Mouse (Mus musculus): ENCODE measurements around the gene Eif4g3. TPM values are rescaled to one million over a fixed set of nuclear protein-coding genes. Genes with fewer than 3 reads are reported as not detected.
A peak's percentile ranks its signal among the peaks of the same experiment; 100 is the strongest.

Eif4g3 gene
- polyA plus RNA-seq, 1 experiment from 2014 or later: 56.9 TPM

DNA sequence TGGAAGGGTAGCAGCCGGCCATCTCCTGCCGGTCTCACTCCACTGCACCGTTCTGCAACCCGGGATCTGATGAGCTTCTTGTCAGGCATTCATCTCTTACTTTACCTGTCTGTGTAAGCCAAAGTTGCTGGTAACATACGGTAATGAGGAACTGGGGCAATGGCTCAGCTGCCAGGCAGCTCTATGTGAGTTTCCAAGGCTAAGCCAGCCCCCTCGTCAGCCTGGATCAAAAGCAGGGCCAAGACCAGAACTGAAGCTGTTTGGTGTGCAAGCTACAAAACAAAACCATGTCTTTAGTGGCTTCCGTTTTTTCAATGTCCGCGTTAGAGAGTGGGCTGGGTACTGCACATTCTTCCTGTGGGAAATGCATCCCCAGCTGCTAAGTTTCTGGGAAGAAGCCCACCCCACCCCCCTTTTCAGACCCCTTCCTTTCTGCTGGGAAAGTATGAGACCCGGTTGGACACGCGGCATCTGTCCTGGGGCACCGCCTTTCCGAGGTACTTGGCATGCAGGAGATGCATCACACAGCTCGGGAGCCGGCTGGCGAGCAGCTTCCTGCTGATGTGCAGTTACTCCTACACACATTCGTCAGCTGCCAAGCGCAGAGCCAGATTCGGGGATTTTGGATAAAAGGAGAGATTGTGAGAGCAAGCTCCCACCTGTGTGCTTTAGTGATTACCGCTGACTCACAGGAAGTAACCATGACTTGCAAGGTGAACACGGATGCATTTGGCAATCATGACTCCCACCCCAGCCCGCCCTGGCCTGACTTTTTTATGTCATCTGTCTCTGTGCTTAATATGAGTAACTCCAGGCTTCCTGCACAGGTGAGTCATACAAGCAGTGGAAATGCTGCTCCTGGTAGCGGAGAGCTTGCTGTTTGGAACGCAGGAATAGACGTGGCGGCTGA, 254.2 kb downstream of the Eif4g3 start:
- H3K4me1 ChIP-seq (replicated peaks; ENCODE audit: control insufficient read depth, insufficient read depth, low read length): peaks cover 6% of the 10 kb centered on the region; the same call in 1 of the 2 replicates
- peaks cover 7% of the 10 kb centered on the region; the same call in 1 of the 2 replicates for H3K36me3 ChIP-seq (ENCODE audit: control insufficient read depth, insufficient read depth, low read length)
- H3K27ac ChIP-seq (ENCODE audit: low read depth, low read length): no peak overlapping the region; the same call in 1 of the 2 replicates
- peaks cover 16% of the 10 kb centered on the region for H3K27me3 ChIP-seq (ENCODE audit: control insufficient read depth, insufficient read depth, low read length)
- no peak overlapping the region for H3K4me3 ChIP-seq (ENCODE audit: low read depth, low read length)
- no peaks in the 10 kb centered on the region for H3K9me3 ChIP-seq (ENCODE audit: control insufficient read depth, low read length)
- H3K9ac ChIP-seq (ENCODE audit: low read depth, low read length): 0 out of 2 replicates have a peak overlapping the region, but pooled peaks have one; percentile 12
- ATAC-seq (ENCODE audit: low FRiP score) (no peak), DNase-seq (ENCODE audit: low spot score) (no peak)
- no peak overlapping the region for H3K4me2 ChIP-seq (replicated peaks; ENCODE audit: low read depth, low read length)
- WGBS: 70% methylated on average over 27 of the region's 27 CpGs

DNA sequence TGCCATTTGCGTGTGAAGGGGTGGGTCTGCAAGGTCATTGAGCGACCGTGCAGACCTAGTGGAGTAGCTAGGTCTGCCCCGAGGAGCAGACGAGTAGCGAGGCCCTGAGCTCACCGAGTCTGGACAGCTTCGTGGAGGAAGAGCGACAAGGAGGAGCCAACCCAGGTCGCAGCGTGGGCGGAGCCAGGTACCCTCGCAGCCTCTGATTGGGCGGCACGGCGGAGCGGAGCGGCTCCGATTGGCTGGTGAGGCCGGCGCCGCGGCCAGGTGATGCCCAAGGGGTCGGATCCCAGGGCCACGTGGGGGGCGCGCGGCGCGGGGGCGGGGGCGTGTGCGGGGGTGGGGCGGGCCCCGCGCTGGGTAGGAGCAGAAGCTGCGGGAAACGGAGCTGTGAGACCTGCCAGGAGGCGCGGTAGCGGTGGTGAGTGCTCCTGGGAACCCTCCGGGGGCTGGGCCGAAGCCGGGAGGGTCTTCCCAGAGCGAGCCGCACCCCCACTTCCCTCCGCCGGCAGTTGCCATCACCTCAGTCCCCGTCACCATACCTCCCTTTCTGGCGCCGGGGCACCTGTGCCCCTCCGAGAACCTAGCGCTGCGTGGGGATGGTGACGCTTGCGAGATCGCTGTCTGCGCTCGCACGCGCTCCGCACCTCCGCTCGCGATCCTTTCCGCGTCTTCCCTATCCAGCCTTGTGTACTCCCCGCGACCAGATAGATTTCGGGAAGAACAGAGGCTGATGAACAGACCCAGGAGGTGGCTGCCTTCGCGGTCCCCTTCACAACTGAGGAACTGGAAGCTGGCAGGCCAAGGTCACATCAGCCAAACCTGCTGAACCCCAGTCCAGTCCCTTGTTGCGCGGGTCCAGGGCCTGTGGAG, 257.5 kb downstream of the Eif4g3 start, which contains the start of the genes Sh2d5 and Kif17:
Gene Sh2d5, plus strand, starts transcription at position 316 of the 873 bp plus-strand sequence.
Gene Kif17, plus strand, starts transcription at position 348 of the 873 bp plus-strand sequence.
- no peak within 1 kb of the TSS for H3K27ac ChIP-seq (ENCODE audit: low read depth, low read length)
- WGBS: under 1% methylated on average over 60 of the region's 74 CpGs

DNA sequence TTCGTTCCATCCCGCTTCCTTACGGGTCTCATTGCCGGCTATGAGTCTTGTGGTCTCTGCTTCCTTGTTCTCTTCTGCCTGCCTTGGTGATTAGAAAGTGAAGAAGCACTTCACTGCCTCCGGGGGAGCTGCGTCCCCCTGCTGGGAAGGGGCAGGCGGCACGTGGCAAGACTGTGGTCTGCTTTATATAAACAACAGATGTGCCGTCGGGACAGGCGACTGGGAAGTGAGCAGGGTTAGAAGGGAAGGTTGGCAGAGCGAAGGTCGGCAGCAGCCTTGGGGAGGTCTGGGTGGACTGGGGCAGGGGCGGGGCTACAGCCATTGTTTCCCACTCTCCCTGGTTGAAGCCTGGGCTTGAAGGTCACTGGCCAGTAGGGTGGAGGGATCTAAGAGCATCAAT, 259.0 kb downstream of the Eif4g3 start:
- 0 out of 2 replicates have a peak overlapping the region, but pooled peaks have one; percentile 2 for H3K27ac ChIP-seq (ENCODE audit: low read depth, low read length)
- peak; percentile 46; the same call in 1 of the 2 replicates for ATAC-seq (ENCODE audit: low FRiP score)

More for the DNA sequence above, 257.5 kb downstream of the Eif4g3 start, which contains the start of the genes Sh2d5 and Kif17:
- peaks cover 25% of the 10 kb centered on the region for H3K27me3 ChIP-seq (ENCODE audit: control insufficient read depth, insufficient read depth, low read length)
- ATAC-seq (ENCODE audit: low FRiP score): peak; percentile 84
- peak; percentile 84 for DNase-seq (ENCODE audit: low spot score)
- peaks cover 9% of the 10 kb centered on the region for H3K4me1 ChIP-seq (replicated peaks; ENCODE audit: control insufficient read depth, insufficient read depth, low read length)
- H3K9ac ChIP-seq (ENCODE audit: low read depth, low read length): peak within 1 kb of the TSS; percentile 60
- peak within 1 kb of the TSS; percentile 99 for H3K4me2 ChIP-seq (replicated peaks; ENCODE audit: low read depth, low read length)
- no peaks in the 10 kb centered on the region for H3K9me3 ChIP-seq (ENCODE audit: control insufficient read depth, low read length)
- H3K36me3 ChIP-seq (ENCODE audit: control insufficient read depth, insufficient read depth, low read length): no peaks in the 10 kb centered on the region
- peak within 1 kb of the TSS; percentile 58 for H3K4me3 ChIP-seq (ENCODE audit: low read depth, low read length)

DNA sequence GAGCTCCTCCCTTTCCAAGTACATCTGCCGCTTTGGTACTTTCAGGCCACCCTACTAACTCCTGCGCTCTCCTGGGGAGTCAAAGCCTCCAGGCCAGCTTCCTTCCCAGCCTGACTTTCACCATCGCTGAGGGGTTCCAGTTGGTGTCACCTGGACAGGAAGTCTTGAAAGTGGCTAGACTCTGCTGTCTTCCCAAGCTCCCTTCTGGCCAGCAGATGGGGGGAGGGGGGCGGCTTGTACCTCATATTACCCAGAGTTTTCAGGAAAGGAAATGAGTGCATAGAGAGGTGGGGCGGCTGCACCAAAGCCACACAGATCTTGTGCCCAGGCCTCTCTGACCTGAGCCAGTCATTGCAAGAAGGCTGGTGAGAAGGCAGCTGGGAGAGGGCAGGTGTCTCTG, 259.4 kb downstream of the Eif4g3 start:
- no peak overlapping the region for H3K27ac ChIP-seq (ENCODE audit: low read depth, low read length)
- H3K36me3 ChIP-seq (ENCODE audit: control insufficient read depth, insufficient read depth, low read length): no peaks in the 10 kb centered on the region
- DNase-seq (ENCODE audit: low spot score) (no peak), ATAC-seq (ENCODE audit: low FRiP score) (no peak)
- 0 out of 2 replicates have a peak overlapping the region, but pooled peaks have one; percentile 3 for H3K4me3 ChIP-seq (ENCODE audit: low read depth, low read length)
- H3K4me1 ChIP-seq (replicated peaks; ENCODE audit: control insufficient read depth, insufficient read depth, low read length): peaks cover 9% of the 10 kb centered on the region
- H3K4me2 ChIP-seq (replicated peaks; ENCODE audit: low read depth, low read length): peak overlapping the region; percentile 11
- no peak overlapping the region for H3K9ac ChIP-seq (ENCODE audit: low read depth, low read length)
- WGBS: 13% methylated on average over 5 of the region's 5 CpGs
- H3K27me3 ChIP-seq (ENCODE audit: control insufficient read depth, insufficient read depth, low read length): peaks cover 28% of the 10 kb centered on the region
- no peaks in the 10 kb centered on the region for H3K9me3 ChIP-seq (ENCODE audit: control insufficient read depth, low read length)

More for the DNA sequence above, 259.0 kb downstream of the Eif4g3 start:
- no peaks in the 10 kb centered on the region for H3K9me3 ChIP-seq (ENCODE audit: control insufficient read depth, low read length)
- WGBS: under 1% methylated on average over 14 of the region's 14 CpGs
- peak overlapping the region; percentile 11 for H3K4me2 ChIP-seq (replicated peaks; ENCODE audit: low read depth, low read length)
- no peak overlapping the region for H3K9ac ChIP-seq (ENCODE audit: low read depth, low read length)
- peaks cover 9% of the 10 kb centered on the region for H3K4me1 ChIP-seq (replicated peaks; ENCODE audit: control insufficient read depth, insufficient read depth, low read length)
- no peaks in the 10 kb centered on the region for H3K36me3 ChIP-seq (ENCODE audit: control insufficient read depth, insufficient read depth, low read length)
- 0 out of 2 replicates have a peak overlapping the region, but pooled peaks have one; percentile 9 for H3K4me3 ChIP-seq (ENCODE audit: low read depth, low read length)
- peaks cover 28% of the 10 kb centered on the region for H3K27me3 ChIP-seq (ENCODE audit: control insufficient read depth, insufficient read depth, low read length)
- peak; percentile 70 for DNase-seq (ENCODE audit: low spot score)

DNA sequence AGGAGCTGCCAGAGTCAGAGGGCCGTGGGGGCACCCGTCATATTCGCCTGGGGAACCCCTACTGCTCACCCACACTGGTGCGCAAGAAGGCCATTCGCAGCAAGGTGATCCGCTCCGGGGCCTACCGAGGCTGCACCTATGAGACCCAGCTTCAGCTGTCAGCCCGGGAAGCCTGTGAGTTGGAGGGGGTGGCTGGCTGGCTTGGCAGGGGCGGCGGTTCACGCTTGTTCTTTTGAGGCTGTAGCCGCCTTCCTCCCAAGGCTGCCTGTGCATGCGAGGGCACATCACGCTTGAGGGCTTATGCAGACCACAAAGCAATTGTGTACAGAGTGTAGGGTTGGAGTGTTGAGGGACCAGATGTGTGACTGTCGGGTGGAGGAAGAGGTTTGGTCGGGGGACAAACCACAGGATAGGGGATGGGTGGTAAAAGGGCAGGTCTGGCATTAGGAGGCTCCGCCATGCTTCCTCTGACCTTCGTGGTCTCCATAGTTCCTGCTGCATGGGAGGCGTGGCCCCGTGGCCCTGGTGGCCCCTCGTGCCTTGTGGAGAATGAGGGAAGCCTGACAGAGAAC, 264.4 kb downstream of the Eif4g3 start:
- DNase-seq (ENCODE audit: low spot score) (no peak), ATAC-seq (ENCODE audit: low FRiP score) (no peak)
- Histone ChIP-seq H3K27ac (ENCODE audit: low read depth, low read length) (no peak overlapping the region), H3K9ac (ENCODE audit: low read depth, low read length) (no peak overlapping the region), H3K9me3 (ENCODE audit: control insufficient read depth, low read length) (no peaks in the 10 kb centered on the region), H3K4me2 (replicated peaks; ENCODE audit: low read depth, low read length) (no peak overlapping the region), H3K4me3 (ENCODE audit: low read depth, low read length) (no peak overlapping the region), H3K36me3 (ENCODE audit: control insufficient read depth, insufficient read depth, low read length) (no peaks in the 10 kb centered on the region), H3K27me3 (ENCODE audit: control insufficient read depth, insufficient read depth, low read length) (peaks cover 13% of the 10 kb centered on the region), H3K4me1 (replicated peaks; ENCODE audit: control insufficient read depth, insufficient read depth, low read length) (peaks cover 1% of the 10 kb centered on the region)
- 86% methylated on average over 22 of the region's 22 CpGs for WGBS

Other genes starting within 250 kb of the Eif4g3 start
- gene Alpl, start 196.6 kb upstream of the Eif4g3 start, polyA plus RNA-seq (2014; fragmentation: Nextera tagmentation; extraction: Ambion mirVana): 17.4 and 21.2 TPM in 2 replicates
- gene Ece1, start 130.8 kb upstream of the Eif4g3 start, polyA plus RNA-seq (2014; fragmentation: Nextera tagmentation; extraction: Ambion mirVana): 25.1 and 29.2 TPM in 2 replicates
- 179 and 183 TPM in 2 replicates for gene Hp1bp3, start 223.3 kb downstream of the Eif4g3 start, polyA plus RNA-seq (2014; fragmentation: Nextera tagmentation; extraction: Ambion mirVana)

All from hindbrain, embryonic 11.5 days (tissue).